Mouse (Mus musculus) bone marrow macrophage, adult 2 months (primary cell): ENCODE data around the gene Racgap1. TPM values are rescaled to one million over a fixed set of nuclear protein-coding genes. Genes with fewer than 3 reads are reported as not detected.

Experiments used
- H3K27ac ChIP-seq: 2 replicates; pipeline ENCODE4 v1.5.1; 2012; ENCODE audit warnings: low read depth, low read length; ENCODE audit not compliant: insufficient read depth
- H3K4me1 ChIP-seq: 2 replicates; pipeline ENCODE4 v1.6.1; 2012; ENCODE audit warnings: low read length; ENCODE audit not compliant: control insufficient read depth, insufficient read depth
- H3K4me3 ChIP-seq: 2 replicates; pipeline ENCODE4 v1.5.1; 2012; ENCODE audit warnings: mild to moderate bottlenecking, low read length, moderate library complexity; ENCODE audit not compliant: insufficient read depth
- CTCF ChIP-seq: IDR thresholded peaks from 2 replicates; pipeline ENCODE4 v1.5.1; 2012; ENCODE audit warnings: low read depth, mild to moderate bottlenecking, low read length, moderate library complexity
- POLR2A ChIP-seq: IDR thresholded peaks from 2 replicates; pipeline ENCODE4 v1.6.1; 2012; ENCODE audit warnings: mild to moderate bottlenecking, low read depth, low read length, borderline replicate concordance
- polyA plus RNA-seq: library from polyadenylated mRNA; stranded (reverse); fragments of >200 nt; gene quantifications from 2 replicates; pipeline ENCODE4 v1.2.4, GENCODE M21; 2012; ENCODE audit not compliant: missing spikeins, insufficient read depth, insufficient read length

Racgap1 gene
- polyA plus RNA-seq, 1 experiment: 56.8 TPM

GRCm38 (mm10) chr15:99584407-99585202 lies 66.9 kb downstream of the Racgap1 start:
- Histone ChIP-seq H3K27ac (no peak overlapping the region), H3K4me1 (peaks cover 14% of the 10 kb centered on the region), H3K4me3 (peak overlapping the region; percentile 45)
- no peak for TF ChIP-seq CTCF
- TF ChIP-seq POLR2A: no peak

GRCm38 (mm10) chr15:99583463-99584344 lies 67.8 kb downstream of the Racgap1 start:
- Histone ChIP-seq H3K4me1 (peaks cover 14% of the 10 kb centered on the region), H3K27ac (no peak overlapping the region), H3K4me3 (peak overlapping the region; percentile 45)
- TF ChIP-seq POLR2A: no peak
- no peak for TF ChIP-seq CTCF

- Histone ChIP-seq H3K4me3 (no peak within 1 kb of the TSS), H3K4me1 (no peaks in the 10 kb centered on the region), H3K27ac (no peak within 1 kb of the TSS)
- no peak for TF ChIP-seq POLR2A
- no peak for TF ChIP-seq CTCF
Observed at GRCm38 (mm10) chr15:99578802-99579485, 72.5 kb downstream of the Racgap1 start, which contains the start of gene Aqp2. Gene Aqp2 (plus strand): TSS chr15:99579055.

Other genes with a start within 250 kb of the Racgap1 start
- 4.0 and 10.3 TPM in 2 replicates for gene Nckap5l, start 193.9 kb downstream of the Racgap1 start, polyA plus RNA-seq
- 5.2 and 6.7 TPM in 2 replicates for gene Bcdin3d, start 176.9 kb downstream of the Racgap1 start, polyA plus RNA-seq
- gene Faim2, start 123.5 kb downstream of the Racgap1 start, polyA plus RNA-seq: 0.05 TPM in 1 of 2 replicates, not detected in the other
- not detected in 2 replicates for gene Aqp2, start 72.6 kb downstream of the Racgap1 start, polyA plus RNA-seq
- gene Aqp5, start 60.9 kb downstream of the Racgap1 start, polyA plus RNA-seq: not detected in 2 replicates
- gene Aqp6, start 50.3 kb downstream of the Racgap1 start, polyA plus RNA-seq: not detected in 2 replicates
- not detected in 2 replicates for gene Asic1, start 18.7 kb upstream of the Racgap1 start, polyA plus RNA-seq
- gene Smarcd1, start 50.5 kb upstream of the Racgap1 start, polyA plus RNA-seq: 17.7 and 19.4 TPM in 2 replicates
- not detected in 2 replicates for gene Gm17349, start 53.8 kb upstream of the Racgap1 start, polyA plus RNA-seq
- 0.37 and 1.2 TPM in 2 replicates for gene Gpd1, start 65.9 kb upstream of the Racgap1 start, polyA plus RNA-seq
- 62.3 and 71.3 TPM in 2 replicates for gene Cox14, start 74.0 kb upstream of the Racgap1 start, polyA plus RNA-seq
- gene Cers5, start 121.2 kb upstream of the Racgap1 start, polyA plus RNA-seq: 74.9 and 77.3 TPM in 2 replicates
- 45.3 and 49.3 TPM in 2 replicates for gene Lima1, start 223.8 kb upstream of the Racgap1 start, polyA plus RNA-seq